25 mouse cellular contexts compared by ENCODE assay signal in the genomic region with DNA sequence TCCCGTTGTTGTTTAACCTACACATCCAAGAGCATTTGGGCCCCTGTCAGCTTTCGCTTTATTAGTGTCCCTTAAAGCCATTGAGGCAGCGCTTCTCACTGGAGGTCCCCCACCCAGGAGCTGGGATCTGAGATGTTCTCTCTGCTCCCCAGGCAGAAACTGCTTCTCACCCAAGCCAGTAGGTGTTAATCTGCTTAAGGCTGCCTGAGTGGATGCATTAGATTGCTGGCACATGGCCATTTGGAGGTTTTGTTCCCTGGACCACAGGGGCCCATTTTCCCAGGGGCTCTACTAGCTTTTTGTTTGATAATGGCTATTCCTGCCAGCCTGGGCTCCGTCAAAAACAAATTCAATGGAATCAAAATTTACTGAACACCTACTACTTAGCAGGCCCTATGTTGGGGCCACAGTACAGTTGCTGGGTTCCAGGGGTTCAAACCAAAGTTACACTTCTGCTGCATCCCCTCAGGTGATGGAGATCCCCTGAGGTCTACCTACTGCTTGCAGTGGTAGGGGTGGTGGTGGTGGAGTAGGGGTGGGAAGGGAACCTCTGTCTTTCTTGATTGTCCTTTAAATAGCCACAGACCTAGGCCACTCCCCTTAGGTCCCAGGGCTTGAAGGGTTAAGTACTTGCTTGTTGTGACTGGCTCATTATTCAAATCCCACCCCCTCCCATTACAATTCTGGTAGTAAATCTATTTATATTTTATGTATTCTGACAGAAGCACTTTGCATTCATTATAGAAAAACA. TPM values are rescaled to one million over a fixed set of nuclear protein-coding genes. Genes with fewer than 3 reads are reported as not detected.
DNase-seq lines count a peak whose midpoint lies in the region; ATAC-seq lines count a peak whose summit lies in the region.
"Had no signal": no experiment of that assay in that cellular context is flagged by ENCODE, and none has a peak within 500 bp of the region (broad histone marks: within the 10 kb centered on the region; RNA-seq: fewer than 3 reads in every experiment).

No protein-coding gene starts in this region.

- WGBS in hindbrain, embryonic 13.5 days = 57% methylated on average over 4 of the region's 4 CpGs
- WGBS in hindbrain, embryonic 16.5 days = 51% methylated on average over 4 of the region's 4 CpGs
- 16% methylated on average over 4 of the region's 4 CpGs for WGBS in forebrain, embryonic 11.5 days
- WGBS in forebrain, embryonic 14.5 days = 6% methylated on average over 4 of the region's 4 CpGs
- WGBS in midbrain, embryonic 14.5 days = 30% methylated on average over 4 of the region's 4 CpGs
- WGBS in limb, embryonic 10.5 days = 40% methylated on average over 4 of the region's 4 CpGs

- no peaks in the 10 kb centered on the region for H3K27me3 ChIP-seq in hindbrain, embryonic 13.5 days
- no peaks in the 10 kb centered on the region for H3K27me3 ChIP-seq in hindbrain, embryonic 16.5 days (replicated peaks; ENCODE audit: control insufficient read depth, insufficient read depth, low read length)
- no peaks in the 10 kb centered on the region for H3K27me3 ChIP-seq in forebrain, embryonic 11.5 days (ENCODE audit: control insufficient read depth, insufficient read depth, low read length)
- no peaks in the 10 kb centered on the region for H3K27me3 ChIP-seq in forebrain, embryonic 14.5 days (replicated peaks; ENCODE audit: control insufficient read depth, insufficient read depth, low read length)
- H3K27me3 ChIP-seq in midbrain, embryonic 14.5 days (ENCODE audit: control insufficient read depth, insufficient read depth, low read length) = no peaks in the 10 kb centered on the region
- H3K27me3 ChIP-seq in limb, embryonic 10.5 days (ENCODE audit: low read depth, poor library complexity, severe bottlenecking) = no peaks in the 10 kb centered on the region
- H3K27me3 ChIP-seq: hindbrain, embryonic 15.5 days; liver, embryonic 15.5 days; lung, embryonic 15.5 days; neural tube, embryonic 15.5 days had no signal

- no peak for ATAC-seq in hindbrain, embryonic 13.5 days (ENCODE audit: low FRiP score)
- no peak for ATAC-seq in hindbrain, embryonic 16.5 days
- peak; percentile 67 for ATAC-seq in forebrain, embryonic 11.5 days (replicated peaks; ENCODE audit: low FRiP score)
- peak; percentile 70 for ATAC-seq in forebrain, embryonic 14.5 days
- no peak for ATAC-seq in midbrain, embryonic 14.5 days (ENCODE audit: low FRiP score, low TSS enrichment)
- ATAC-seq: intestine, embryonic 16.5 days had no signal

- H3K4me1 ChIP-seq in hindbrain, embryonic 13.5 days (replicated peaks) = peaks cover 25% of the 10 kb centered on the region
- no peaks in the 10 kb centered on the region for H3K4me1 ChIP-seq in hindbrain, embryonic 16.5 days (ENCODE audit: control insufficient read depth, insufficient read depth, low read depth, low read length)
- peaks cover 7% of the 10 kb centered on the region for H3K4me1 ChIP-seq in forebrain, embryonic 11.5 days (replicated peaks; ENCODE audit: control insufficient read depth, insufficient read depth, low read length)
- H3K4me1 ChIP-seq in forebrain, embryonic 14.5 days (ENCODE audit: control insufficient read depth, insufficient read depth, low read length) = peaks cover 14% of the 10 kb centered on the region
- peaks cover 8% of the 10 kb centered on the region; the same call in 1 of the 2 replicates for H3K4me1 ChIP-seq in midbrain, embryonic 14.5 days (ENCODE audit: control insufficient read depth, insufficient read depth, low read length)
- peaks cover 10% of the 10 kb centered on the region for H3K4me1 ChIP-seq in limb, embryonic 10.5 days

- peak; percentile 62 for DNase-seq in forebrain, embryonic 11.5 days (ENCODE audit: low spot score)
- peak; percentile 78 for DNase-seq in forebrain, embryonic 14.5 days (ENCODE audit: low spot score)
- peak; percentile 69 for DNase-seq in midbrain, embryonic 14.5 days
- DNase-seq in limb, embryonic 10.5 days (ENCODE audit: low spot score) = no peak
- DNase-seq in heart, postnatal 10 days = no peak
- DNase-seq: adrenal gland, adult 2 months; cerebellum, adult 18-20 months; cerebellum, postnatal 25 days; gastrocnemius, postnatal 14 days; heart, adult 11 months; heart, postnatal 14 days; kidney, postnatal 4 days; liver; right cerebral cortex, postnatal 14 days; thymus, adult 2 months had no signal

- intact Hi-C loops in heart, postnatal 10 days (cut with DNase I) = no loop called here

- no peak overlapping the region for H3K9ac ChIP-seq in hindbrain, embryonic 13.5 days
- H3K9ac ChIP-seq in hindbrain, embryonic 16.5 days (ENCODE audit: low read depth, low read length) = no peak overlapping the region
- H3K9ac ChIP-seq in forebrain, embryonic 11.5 days (ENCODE audit: low read length) = no peak overlapping the region
- H3K9ac ChIP-seq in forebrain, embryonic 14.5 days (ENCODE audit: low read length) = no peak overlapping the region
- H3K9ac ChIP-seq in midbrain, embryonic 14.5 days (replicated peaks; ENCODE audit: low read length) = no peak overlapping the region
- H3K9ac ChIP-seq: heart, embryonic 12.5 days; hindbrain, embryonic 15.5 days; liver, embryonic 15.5 days; lung, embryonic 15.5 days; neural tube, embryonic 15.5 days had no signal

- H3K4me3 ChIP-seq in hindbrain, embryonic 13.5 days = no peak overlapping the region
- no peak overlapping the region for H3K4me3 ChIP-seq in hindbrain, embryonic 16.5 days (ENCODE audit: low read length)
- no peak overlapping the region for H3K4me3 ChIP-seq in forebrain, embryonic 11.5 days (ENCODE audit: low read depth, low read length)
- no peak overlapping the region for H3K4me3 ChIP-seq in forebrain, embryonic 14.5 days (ENCODE audit: low read depth, low read length)
- H3K4me3 ChIP-seq in midbrain, embryonic 14.5 days (replicated peaks; ENCODE audit: low read depth, low read length) = no peak overlapping the region
- no peak overlapping the region for H3K4me3 ChIP-seq in limb, embryonic 10.5 days
- H3K4me3 ChIP-seq: heart, embryonic 12.5 days; hindbrain, embryonic 15.5 days; liver, embryonic 15.5 days; lung, embryonic 15.5 days; neural tube, embryonic 15.5 days had no signal

- H3K9me3 ChIP-seq in hindbrain, embryonic 13.5 days = no peaks in the 10 kb centered on the region
- H3K9me3 ChIP-seq in hindbrain, embryonic 16.5 days (ENCODE audit: control insufficient read depth, low read length) = no peaks in the 10 kb centered on the region
- no peaks in the 10 kb centered on the region for H3K9me3 ChIP-seq in forebrain, embryonic 11.5 days (ENCODE audit: control insufficient read depth, low read length)
- H3K9me3 ChIP-seq in forebrain, embryonic 14.5 days (replicated peaks; ENCODE audit: control insufficient read depth, low read length) = no peaks in the 10 kb centered on the region
- no peaks in the 10 kb centered on the region for H3K9me3 ChIP-seq in midbrain, embryonic 14.5 days (ENCODE audit: control insufficient read depth, low read length)
- H3K9me3 ChIP-seq in limb, embryonic 10.5 days (replicated peaks) = no peaks in the 10 kb centered on the region
- H3K9me3 ChIP-seq: heart, embryonic 12.5 days; hindbrain, embryonic 15.5 days; liver, embryonic 15.5 days; lung, embryonic 15.5 days; neural tube, embryonic 15.5 days had no signal

- no peak overlapping the region for H3K4me2 ChIP-seq in hindbrain, embryonic 13.5 days
- no peak overlapping the region for H3K4me2 ChIP-seq in hindbrain, embryonic 16.5 days (ENCODE audit: low read length)
- no peak overlapping the region for H3K4me2 ChIP-seq in forebrain, embryonic 11.5 days (ENCODE audit: low read depth, low read length, severe bottlenecking)
- no peak overlapping the region for H3K4me2 ChIP-seq in forebrain, embryonic 14.5 days (ENCODE audit: low read length)
- H3K4me2 ChIP-seq in midbrain, embryonic 14.5 days (ENCODE audit: low read length) = no peak overlapping the region
- H3K4me2 ChIP-seq: heart, embryonic 12.5 days; hindbrain, embryonic 15.5 days; liver, embryonic 15.5 days; lung, embryonic 15.5 days; neural tube, embryonic 15.5 days had no signal

- H3K36me3 ChIP-seq in hindbrain, embryonic 13.5 days = no peaks in the 10 kb centered on the region
- H3K36me3 ChIP-seq in hindbrain, embryonic 16.5 days (ENCODE audit: control insufficient read depth, insufficient read depth, low read length) = no peaks in the 10 kb centered on the region
- no peaks in the 10 kb centered on the region; the same call in 1 of the 2 replicates for H3K36me3 ChIP-seq in forebrain, embryonic 11.5 days (ENCODE audit: control insufficient read depth, insufficient read depth, low read length)
- H3K36me3 ChIP-seq in forebrain, embryonic 14.5 days (ENCODE audit: control insufficient read depth, insufficient read depth, low read length) = no peaks in the 10 kb centered on the region
- H3K36me3 ChIP-seq in midbrain, embryonic 14.5 days (ENCODE audit: control insufficient read depth, insufficient read depth, low read length) = 0 out of 2 replicates have a peak, but pooled peaks cover 7% of the 10 kb centered on the region
- H3K36me3 ChIP-seq in limb, embryonic 10.5 days = no peaks in the 10 kb centered on the region
- H3K36me3 ChIP-seq: heart, embryonic 12.5 days; hindbrain, embryonic 15.5 days; liver, embryonic 15.5 days; lung, embryonic 15.5 days; neural tube, embryonic 15.5 days had no signal

- H3K27ac ChIP-seq in hindbrain, embryonic 13.5 days = peak overlapping the region; percentile 35; the same call in 1 of the 2 replicates
- H3K27ac ChIP-seq in hindbrain, embryonic 16.5 days (ENCODE audit: low read depth, low read length) = no peak overlapping the region
- no peak overlapping the region for H3K27ac ChIP-seq in forebrain, embryonic 11.5 days (ENCODE audit: low read depth, low read length)
- no peak overlapping the region for H3K27ac ChIP-seq in forebrain, embryonic 14.5 days (ENCODE audit: low read depth, low read length)
- H3K27ac ChIP-seq in midbrain, embryonic 14.5 days (replicated peaks; ENCODE audit: low read depth, low read length) = no peak overlapping the region
- no peak overlapping the region for H3K27ac ChIP-seq in limb, embryonic 10.5 days
- H3K27ac ChIP-seq: hindbrain, embryonic 15.5 days; liver, embryonic 15.5 days; lung, embryonic 15.5 days; macrophage; neural tube, embryonic 15.5 days; stomach, postnatal 0 days had no signal

RNA-seq across cellular contexts. Expression of a gene that starts 28.1 kb away (rescaled TPM):
- 49.6 and 49.9 TPM in 2 replicates for polyA plus RNA-seq in hindbrain, embryonic 13.5 days (2015; fragmentation: Nextera tagmentation; extraction: Ambion mirVana)
- 43.0 and 48.3 TPM in 2 replicates for polyA plus RNA-seq in hindbrain, embryonic 16.5 days (2015; fragmentation: Nextera tagmentation; extraction: Ambion mirVana)
- 22.4 and 27.4 TPM in 2 replicates for polyA plus RNA-seq in forebrain, embryonic 11.5 days (2014; fragmentation: Nextera tagmentation; extraction: Ambion mirVana)
- polyA plus RNA-seq in forebrain, embryonic 14.5 days (2014; fragmentation: Nextera tagmentation; extraction: Ambion mirVana) = 31.2 and 36.8 TPM in 2 replicates
- polyA plus RNA-seq in midbrain, embryonic 14.5 days (2014; fragmentation: Nextera tagmentation; extraction: Ambion mirVana) = 44.7 and 48.5 TPM in 2 replicates
- polyA plus RNA-seq in limb, embryonic 10.5 days (2016; fragmentation: Nextera tagmentation; extraction: Ambion mirVana) = 25.1 and 28.5 TPM in 2 replicates
- 10 to 100 TPM; 22.3 to 26.9 TPM for total RNA-seq in heart, postnatal 10 days (2021)

Comparison
In these comparisons a context has a peak if more than half of its experiments do, and no peak if none do; other contexts are left out.
1. ATAC-seq: peak in forebrain, embryonic 11.5 days (single experiment) and forebrain, embryonic 14.5 days (single experiment); none in hindbrain, embryonic 13.5 days (single experiment), hindbrain, embryonic 16.5 days (single experiment) and midbrain, embryonic 14.5 days (single experiment).
2. DNase-seq: peak in forebrain, embryonic 11.5 days (single experiment), forebrain, embryonic 14.5 days (single experiment) and midbrain, embryonic 14.5 days (single experiment); none in limb, embryonic 10.5 days (single experiment) and heart, postnatal 10 days (0 of 2).